Mouse (Mus musculus) kidney, embryonic 14.5 days (tissue): ENCODE data around the gene Ccdc184. TPM values are rescaled to one million over a fixed set of nuclear protein-coding genes. Genes with fewer than 3 reads are reported as not detected.

ENCODE experiments used
- polyA plus RNA-seq: library from polyadenylated mRNA; unstranded; fragments of >200 nt; fragmentation: Nextera tagmentation; extraction: Ambion mirVana; gene quantifications from 2 replicates; pipeline ENCODE4 v1.2.1, GENCODE M21; 2014

The Ccdc184 gene
- polyA plus RNA-seq, 1 experiment from 2014 or later = 1.2 TPM

Other genes starting within 250 kb of the Ccdc184 start
- gene Tmem106c, start 203.0 kb upstream of the Ccdc184 start, polyA plus RNA-seq = 40.9 and 44.9 TPM in 2 replicates
- gene Col2a1, start 162.5 kb upstream of the Ccdc184 start, polyA plus RNA-seq = 13.8 and 23.9 TPM in 2 replicates
- gene Pfkm, start 74.6 kb upstream of the Ccdc184 start, polyA plus RNA-seq = 23.4 and 34.2 TPM in 2 replicates
- 25.9 and 41.2 TPM in 2 replicates for gene Senp1, start 73.4 kb upstream of the Ccdc184 start, polyA plus RNA-seq
- gene Asb8, start 1.5 kb upstream of the Ccdc184 start, polyA plus RNA-seq = 40.6 and 52.6 TPM in 2 replicates
- not detected in 2 replicates for gene Olfr288, start 28.4 kb downstream of the Ccdc184 start, polyA plus RNA-seq
- gene Gm44579, start 53.8 kb downstream of the Ccdc184 start, polyA plus RNA-seq = not detected in 2 replicates
- gene Olfr287, start 53.9 kb downstream of the Ccdc184 start, polyA plus RNA-seq = not detected in 2 replicates
- not detected in 2 replicates for gene Olfr286, start 67.3 kb downstream of the Ccdc184 start, polyA plus RNA-seq
- gene H1fnt, start 90.1 kb downstream of the Ccdc184 start, polyA plus RNA-seq = not detected in 2 replicates
- gene Zfp641, start 129.0 kb downstream of the Ccdc184 start, polyA plus RNA-seq = 0.47 and 1.3 TPM in 2 replicates
- not detected in 2 replicates for gene Olfr285, start 150.2 kb downstream of the Ccdc184 start, polyA plus RNA-seq
- gene Olfr284, start 173.8 kb downstream of the Ccdc184 start, polyA plus RNA-seq = not detected in 2 replicates
- not detected in 2 replicates for gene Olfr283, start 213.8 kb downstream of the Ccdc184 start, polyA plus RNA-seq